Mouse (Mus musculus) yolk sac, embryonic 10.5 days (tissue): ENCODE measurements around the gene Gart.
A peak's percentile ranks its signal among the peaks of the same experiment; 100 is the strongest.
"Not testable (repeated sequence)": the region's sequence is repeated elsewhere in the genome, so short reads cannot be mapped to it uniquely, and the experiment has no call there.

ENCODE experiments used
- DNase-seq: peaks from one replicate; pipeline ENCODE4 v3.0.0-alpha.2; 2017; ENCODE audit warnings: low spot score

Gene Gart

DNA sequence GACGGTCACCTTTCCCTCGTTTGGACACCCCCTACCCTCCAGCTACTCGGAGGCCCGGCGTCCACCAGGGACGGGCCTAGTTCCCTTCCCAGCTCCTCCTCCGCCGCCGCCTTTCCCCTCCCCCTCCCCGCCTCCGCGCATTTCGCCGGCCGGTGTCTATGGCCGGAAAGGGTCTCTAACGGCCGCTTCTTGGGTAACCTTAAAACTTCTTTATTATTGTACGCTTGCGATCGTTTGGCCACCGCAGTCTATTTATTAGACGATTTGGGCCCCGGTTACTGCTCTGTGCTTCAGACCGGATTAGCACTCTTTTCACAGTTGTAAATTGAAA lies 1.4 kb upstream of the Gart start:
- peak; percentile 87 for DNase-seq

DNA sequence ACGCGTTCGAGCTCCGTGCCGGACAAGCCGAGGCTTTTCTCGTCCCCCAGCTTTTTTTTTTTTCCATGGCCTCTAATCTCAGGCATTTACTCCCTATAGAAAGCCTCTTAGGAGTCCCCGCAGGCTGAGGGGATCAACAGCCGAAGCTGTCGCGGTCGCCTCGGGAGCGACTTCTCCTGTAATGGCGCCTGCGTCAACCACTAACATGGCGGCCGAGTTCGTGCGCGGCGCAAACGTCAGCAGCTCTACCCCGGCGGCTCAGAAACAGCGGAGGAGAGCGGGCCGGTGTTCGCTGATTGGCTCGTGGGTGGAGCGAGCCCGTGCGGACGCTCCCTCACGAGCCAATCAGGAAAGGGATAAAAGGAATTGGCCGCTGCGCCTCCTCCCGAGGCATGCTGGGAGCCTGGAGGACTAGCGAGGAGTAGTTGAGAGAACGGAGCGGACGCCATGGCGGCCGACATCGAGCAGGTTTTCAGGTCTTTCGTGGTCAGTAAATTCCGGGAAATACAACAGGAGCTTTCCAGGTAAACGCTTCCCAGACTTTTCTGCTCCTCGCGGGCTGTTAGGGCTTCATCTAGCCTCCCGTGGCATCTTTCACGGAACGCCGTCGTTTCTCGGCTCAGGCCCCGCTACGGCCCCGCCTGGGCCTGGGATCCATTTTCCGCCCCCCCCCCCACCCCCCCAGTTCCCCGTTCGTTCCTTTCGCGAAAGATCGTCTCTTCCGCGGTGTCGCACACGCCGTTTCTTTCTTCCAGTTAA lies 888 bp upstream of the Gart start, which contains the start of gene Son:
TSS of gene Son (plus strand) at position 46 of the 759 bp plus-strand sequence.
- peak; percentile 96 for DNase-seq

DNA sequence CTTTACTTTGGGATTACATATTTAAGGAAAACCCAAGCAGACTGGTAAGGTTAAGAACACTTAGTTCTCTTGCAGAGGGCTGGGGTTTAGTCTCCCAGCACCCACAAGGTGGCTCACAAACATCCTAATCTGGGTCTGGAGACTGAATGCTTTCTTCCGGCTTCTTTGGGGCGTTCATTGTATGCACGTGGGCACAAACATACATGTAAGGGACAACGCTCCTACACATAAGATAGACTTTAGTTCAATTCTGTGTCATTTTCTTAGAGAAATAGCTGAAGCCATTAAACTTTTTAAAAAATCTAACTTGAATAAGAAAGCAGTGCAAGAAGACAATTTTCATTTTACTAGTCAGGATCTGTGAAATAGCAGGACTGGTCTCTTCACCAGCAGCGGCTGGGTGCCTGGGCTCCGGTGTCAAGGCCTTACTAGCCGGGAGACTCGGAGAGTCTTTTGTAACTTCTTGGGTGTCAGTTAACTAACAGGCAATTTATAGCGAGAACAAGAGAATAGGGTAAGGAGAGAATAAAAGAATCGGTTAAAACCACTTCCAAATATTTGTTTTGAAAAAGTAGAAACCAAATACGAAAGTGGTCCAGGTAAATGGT lies 653 bp downstream of the Gart start:
- DNase-seq = peak; percentile 7

DNA sequence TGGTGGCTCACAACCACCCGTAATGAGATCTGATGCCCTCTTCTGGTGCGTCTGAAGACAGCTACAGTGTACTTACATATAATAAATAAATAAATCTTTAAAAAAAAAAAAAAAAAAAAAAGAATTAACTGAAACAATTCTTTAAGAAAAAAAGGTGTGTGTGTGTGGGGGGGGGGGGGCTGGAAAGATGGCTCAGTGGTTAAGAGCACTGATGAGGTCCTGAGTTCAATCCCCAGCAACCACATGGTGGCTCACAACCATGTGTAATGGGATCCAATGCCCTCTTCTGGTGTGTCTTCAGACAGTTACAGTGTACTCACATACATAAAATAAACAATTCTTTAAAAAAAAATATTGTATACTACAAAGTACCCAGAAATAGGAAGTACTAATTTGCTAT lies 1.3 kb downstream of the Gart start:
- DNase-seq = not testable (repeated sequence)

DNA sequence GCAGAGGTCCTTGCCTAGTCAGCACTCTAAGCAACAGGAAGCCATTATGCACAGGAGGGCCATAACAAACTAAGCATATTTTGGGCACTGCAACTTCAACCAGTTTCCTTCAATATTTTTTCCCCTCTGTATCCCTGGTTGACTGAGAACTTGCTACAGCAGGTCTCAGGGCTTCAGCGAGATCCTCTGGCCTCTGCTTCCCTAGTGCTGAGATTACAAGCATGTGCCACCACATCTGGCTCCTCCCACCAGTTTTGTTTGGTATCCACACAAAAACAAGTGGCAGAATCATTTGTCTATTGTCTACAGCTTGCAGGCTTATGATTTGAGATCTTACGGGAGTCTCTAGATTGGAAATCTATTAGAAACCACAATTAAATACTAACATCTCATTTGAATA lies 1.9 kb downstream of the Gart start:
- DNase-seq = no peak

DNA sequence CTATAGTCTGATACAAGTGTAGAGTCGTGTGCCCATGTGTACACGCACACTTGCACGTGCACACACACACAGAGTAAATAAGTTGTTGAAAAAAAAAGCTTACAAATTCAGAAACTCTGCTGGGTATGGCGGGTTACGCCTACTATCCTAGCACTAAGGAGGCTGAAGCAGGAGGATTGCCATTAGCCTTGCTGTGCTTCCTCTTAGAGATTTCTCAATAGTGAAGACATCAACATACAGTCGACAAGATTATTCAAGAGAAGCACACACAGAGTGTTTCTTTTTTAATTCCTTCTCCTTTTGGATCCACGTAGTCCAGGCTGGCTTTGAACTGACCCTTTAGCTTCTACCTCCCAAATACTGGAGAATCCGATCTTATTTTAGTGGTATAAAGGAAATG lies 6.6 kb downstream of the Gart start:
- no peak for DNase-seq

DNA sequence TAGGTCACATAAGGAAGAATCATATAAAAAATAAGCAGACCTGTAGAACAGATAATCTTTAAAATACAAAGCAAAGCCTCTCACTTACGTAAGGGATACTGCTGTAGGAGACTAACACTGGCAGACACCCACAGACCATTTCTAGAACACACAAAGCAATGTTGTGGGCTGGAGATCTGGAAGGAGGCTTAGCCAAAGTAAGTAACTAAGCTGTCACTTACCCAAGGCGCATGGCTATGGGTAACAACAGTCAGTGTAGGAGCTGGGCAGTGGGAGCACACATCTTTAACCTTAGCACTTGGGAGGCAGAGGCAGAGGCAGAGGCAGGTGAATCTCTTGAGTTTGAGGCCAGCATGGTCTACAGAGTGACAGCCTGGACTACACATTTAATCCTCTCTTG lies 7.1 kb downstream of the Gart start:
- DNase-seq = no peak

DNA sequence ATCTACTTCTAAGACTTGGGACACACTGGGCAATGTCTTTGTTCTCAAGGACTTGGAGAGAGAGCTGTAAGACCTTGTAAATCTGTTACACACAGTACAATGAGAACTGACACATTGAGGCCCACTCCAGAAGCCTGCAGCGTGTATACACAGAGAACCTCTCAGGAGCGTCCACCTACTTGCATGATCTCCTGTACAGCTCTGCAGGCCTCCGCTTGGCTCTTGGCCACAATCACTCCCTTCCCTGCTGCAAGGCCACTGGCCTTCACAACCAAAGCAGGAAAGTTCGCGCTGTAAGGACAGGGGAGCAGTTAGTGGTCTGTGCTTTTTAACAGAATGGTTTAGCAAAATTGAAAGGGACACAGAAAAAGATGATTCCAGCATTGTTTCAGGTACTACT lies 7.6 kb downstream of the Gart start:
- DNase-seq = no peak

DNA sequence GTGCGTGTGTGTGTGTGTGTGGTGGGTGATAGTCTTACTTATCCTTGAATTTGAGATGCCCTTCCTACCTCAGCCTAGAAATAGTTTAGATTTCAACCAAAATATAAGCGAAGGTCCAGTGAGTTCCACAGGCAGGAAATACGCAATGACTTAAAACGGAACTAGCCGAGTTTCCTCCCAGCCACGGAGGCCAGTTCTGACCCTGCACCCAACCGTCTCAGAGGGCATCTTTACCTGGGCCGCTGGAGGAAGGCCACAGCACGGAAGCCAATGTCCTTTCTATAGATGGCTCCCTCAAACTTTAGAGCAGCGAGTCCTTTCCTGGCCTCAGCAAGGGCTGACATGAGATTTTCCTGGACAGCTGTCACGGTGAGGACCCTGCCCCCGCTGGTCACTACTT lies 13.1 kb downstream of the Gart start:
- DNase-seq = no peak

DNA sequence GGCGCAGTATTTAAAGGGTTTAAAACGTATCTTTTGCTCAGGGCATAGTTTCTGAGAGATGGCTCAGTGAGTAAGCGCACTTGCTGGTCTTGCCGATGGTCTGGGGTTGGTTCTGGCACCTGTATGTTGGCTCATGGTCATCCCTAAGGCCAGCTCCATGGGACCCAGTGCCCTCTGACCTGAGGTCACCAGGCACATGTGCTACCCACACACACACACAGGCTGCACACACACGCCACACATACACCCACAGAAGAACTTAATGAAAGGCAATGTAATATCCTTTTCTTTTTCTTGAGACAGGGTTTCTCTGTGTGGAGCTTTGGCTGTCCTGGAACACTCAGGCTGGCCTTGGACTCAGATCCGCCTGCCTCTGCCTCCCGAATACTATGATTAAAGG lies 13.8 kb downstream of the Gart start:
- DNase-seq = no peak

DNA sequence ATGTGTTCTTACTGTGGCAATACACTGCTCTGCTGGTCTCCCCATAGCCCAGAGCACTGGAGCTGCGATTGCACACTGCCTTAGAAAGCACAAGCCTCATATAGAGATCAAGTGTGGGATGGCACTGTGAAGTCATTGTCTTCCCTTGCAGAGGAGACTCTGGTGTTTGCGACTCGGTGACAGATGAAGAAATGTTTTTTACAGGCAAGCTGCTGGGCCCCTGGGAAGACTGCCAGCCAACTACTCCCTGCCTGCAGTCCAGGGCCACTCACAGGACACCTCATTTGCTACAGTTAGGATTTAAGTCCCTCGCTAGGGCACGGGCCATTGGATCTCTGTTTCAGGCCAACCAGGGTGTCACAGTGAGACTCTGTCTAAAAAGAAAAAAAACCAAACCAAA lies 14.3 kb downstream of the Gart start:
- no peak for DNase-seq

DNA sequence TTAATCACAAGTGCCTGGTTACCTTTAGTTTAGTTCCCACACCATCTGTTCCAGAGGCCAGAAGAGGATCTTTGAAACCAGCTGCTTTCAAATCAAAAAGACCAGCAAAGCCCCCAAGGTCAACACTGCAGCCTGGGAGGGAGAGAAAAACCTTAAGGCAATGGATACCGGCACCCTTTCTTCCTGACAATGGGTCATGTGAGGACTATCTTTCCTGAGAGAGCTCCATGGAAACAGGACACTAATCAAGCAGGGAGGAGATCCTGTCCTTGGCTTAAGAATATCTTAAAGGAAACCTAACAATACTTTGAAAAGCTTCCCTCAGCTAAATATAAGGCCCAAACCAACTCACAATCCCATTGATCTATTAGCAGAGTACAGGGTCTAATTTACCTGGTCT lies 16.2 kb downstream of the Gart start:
- no peak for DNase-seq

DNA sequence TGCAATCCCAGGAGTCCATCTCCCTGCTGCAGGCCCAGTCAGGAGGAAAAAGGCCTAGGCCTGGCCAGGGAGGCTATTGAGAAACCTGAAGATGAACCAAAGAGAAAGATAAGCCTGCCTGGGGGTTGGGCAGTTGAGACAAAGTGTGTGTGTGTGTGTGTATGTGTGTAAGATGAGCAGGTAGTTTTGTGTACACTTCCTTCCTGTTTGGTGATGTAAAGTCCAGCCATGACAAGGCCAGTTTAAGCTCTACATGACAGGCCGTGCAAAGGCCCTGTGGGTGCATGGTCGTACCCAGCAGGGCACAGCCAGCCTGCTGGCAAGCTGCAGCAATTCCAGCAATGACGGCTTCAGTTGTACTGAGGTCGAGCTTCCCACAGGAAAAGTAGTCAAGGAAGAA lies 17.0 kb downstream of the Gart start:
- DNase-seq = no peak

DNA sequence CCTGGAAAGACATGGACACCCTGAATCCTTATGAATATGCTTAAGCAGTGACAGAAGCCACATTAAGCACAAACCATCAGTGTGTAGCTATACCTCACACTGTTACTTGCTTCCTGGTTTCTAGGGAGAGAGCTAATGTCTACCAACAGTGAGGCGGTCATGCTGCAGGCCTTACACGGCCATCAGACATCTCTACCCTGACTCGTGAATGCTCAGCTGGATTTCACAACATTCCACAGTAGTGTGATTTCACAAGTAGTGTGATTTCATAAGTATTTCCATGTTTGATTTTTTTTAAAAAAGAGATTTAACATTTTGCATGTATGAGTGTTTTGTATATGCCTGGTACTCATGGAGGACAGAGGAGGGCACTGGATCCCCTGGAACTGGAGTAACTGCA lies 18.1 kb downstream of the Gart start:
- DNase-seq = no peak

DNA sequence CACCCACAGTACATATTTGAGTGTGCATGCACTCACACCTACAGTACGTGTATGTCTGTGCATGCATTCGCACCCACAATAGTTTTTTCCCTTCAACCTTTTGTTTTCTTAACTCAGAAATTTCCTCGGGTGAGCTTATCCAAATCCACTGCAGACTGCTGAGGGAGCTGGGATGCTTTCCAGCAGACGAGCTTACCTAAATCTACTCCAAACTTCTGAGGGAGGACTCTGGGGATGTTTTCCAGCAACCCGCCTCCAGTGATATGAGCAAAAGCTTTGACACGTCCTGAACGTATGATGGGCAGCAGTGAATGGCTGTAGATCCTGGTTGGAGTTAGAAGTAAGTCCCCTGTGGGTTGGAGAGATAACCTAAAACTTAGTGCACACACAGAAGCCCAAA lies 18.9 kb downstream of the Gart start:
- no peak for DNase-seq

DNA sequence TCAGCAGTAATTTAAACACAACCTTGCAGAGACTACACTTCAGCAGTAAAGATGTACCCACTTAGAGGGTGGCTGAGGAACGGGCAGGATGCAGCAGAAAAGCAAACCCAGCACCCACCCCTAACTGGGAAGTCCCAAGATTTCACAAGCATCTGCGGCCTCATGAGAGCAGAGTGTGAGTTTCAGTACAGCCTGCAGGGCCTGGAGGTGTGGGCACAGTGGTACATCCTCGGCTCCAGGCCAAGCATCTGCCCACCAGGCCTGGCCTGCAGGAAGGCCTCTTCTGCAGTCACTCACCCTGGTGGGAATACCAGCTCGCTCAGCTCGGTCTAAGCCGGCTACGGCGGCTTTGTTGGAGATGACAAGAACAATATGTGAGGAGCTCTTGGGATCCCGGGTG lies 23.7 kb downstream of the Gart start:
- DNase-seq = no peak

DNA sequence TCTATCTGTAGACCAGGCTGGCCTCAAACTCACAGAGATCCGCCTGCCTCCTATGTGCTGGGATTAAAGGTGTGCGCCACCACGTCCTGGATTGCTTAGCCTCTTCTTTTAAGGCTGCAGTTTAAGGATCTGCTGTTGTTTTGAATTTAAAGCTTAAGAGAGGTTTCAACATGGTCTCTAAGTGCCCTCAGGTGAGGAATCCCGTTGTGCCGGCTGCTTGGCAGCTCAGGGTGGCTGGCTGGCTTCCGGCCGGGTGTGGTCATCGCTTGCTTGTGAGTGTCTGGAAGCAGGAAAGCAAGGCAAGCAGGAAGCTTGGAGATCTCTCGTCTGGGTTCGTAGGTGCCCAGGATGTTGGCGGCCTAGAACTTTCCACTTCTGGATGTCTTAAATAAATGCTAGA lies 25.8 kb downstream of the Gart start:
- no peak for DNase-seq

DNA sequence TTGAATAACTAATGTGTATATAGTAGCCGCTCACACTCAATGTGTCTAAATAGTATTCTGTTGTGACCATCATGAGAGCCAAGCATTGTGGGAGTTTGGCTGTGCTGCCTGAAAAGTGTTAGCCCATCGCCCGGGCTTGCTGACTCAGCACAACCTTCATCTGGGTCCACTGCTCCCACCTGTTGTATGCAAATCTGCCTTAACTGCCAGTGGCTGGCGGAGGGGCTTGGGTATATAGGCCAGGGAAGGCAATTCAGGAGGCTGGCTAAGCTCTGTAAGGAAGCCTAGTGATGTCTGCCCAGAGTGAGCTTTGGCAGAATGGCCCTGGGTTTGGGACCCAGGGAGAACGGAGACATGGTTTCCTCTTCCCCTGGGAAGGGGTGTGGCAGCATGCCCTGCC lies 26.6 kb downstream of the Gart start:
- DNase-seq = no peak

DNA sequence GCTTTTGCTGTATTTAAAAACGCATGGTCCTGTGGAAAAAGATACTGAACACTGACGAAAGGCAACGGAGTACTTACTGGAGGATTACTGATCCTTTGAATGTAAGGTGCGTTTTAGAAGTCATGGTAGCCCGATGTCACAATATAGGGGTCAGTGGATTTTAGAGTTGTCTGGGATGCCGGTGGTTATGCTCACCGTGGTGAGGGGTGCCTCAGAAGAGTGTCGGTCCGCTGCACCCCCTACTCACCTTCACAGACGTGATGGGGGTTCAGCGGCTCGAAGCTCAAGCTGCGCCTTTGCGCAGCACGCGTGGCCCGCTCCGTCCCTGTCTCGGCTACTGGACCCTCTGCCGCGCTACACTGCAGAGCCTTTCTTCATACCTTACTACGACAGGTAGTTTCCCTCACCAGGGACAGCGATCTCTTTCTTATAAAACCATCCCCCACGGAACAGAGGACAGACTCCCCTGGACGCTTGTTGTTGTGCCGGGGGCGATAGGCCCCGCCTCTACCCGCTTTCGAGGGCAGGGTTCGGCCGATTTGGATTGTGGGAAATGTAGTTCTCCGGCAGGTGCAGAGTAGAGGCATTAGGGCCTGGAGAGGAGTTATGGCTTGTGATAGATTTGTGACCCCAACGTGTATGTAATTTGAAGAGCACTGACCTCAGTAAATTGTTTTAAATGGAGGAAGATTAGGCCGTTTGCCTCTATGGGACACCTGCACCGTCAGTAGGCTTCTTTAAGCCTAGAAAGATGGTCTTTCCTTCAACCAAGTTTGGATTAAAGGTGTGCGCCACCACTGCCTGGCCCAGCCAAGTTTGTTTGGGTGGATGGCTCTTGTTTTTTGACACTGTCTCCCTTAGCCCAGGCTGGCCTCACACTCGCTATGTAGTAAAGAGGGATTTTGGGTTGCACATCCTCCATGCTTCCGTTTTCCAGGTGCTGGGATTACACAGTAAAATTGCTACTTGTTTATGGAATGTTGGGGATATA lies 27.9 kb downstream of the Gart start, which contains the start of gene Dnajc28:
TSS of gene Dnajc28 (minus strand) at position 516 of the 991 bp plus-strand sequence.
- DNase-seq = peak; percentile 72

DNA sequence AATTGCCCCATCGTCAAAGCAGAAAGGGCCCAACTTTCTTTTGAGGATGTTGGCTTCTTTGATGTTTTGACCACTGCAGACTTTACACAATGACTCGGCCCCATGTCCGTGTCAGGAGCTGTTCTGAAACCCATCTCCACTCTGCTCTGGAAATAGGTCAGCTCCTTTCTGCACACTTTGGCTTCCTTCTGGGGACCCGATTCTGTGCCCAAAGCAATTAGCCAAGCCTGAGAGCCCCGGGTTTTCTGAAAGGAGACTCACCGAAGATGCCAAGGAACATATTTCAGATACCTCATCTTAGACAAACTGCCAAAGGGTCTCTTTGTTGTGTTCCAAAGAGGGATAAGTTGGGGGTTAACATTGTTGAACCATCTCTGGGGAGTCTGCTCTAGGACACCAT lies 32.2 kb downstream of the Gart start:
- no peak for DNase-seq

DNA sequence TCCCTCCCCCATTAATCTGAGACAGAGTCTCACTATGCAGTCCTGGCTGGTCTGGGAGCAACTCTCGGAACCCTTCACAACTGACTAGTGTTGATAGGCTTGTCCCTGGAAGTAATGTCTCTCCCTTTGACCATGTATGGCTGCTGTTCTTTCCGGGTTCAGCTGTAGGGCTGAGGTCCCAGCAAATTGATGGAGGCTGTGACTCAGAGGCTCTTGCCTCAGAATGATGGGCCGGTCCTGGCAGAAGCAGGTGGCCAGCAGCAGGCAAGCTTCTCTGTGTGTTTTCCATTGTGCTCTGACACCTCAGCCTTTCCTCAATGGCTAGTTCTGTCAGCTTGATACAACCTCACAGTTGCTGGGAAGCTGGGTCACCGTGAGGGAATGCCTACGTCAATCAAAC lies 34.2 kb downstream of the Gart start:
- no peak for DNase-seq

DNA sequence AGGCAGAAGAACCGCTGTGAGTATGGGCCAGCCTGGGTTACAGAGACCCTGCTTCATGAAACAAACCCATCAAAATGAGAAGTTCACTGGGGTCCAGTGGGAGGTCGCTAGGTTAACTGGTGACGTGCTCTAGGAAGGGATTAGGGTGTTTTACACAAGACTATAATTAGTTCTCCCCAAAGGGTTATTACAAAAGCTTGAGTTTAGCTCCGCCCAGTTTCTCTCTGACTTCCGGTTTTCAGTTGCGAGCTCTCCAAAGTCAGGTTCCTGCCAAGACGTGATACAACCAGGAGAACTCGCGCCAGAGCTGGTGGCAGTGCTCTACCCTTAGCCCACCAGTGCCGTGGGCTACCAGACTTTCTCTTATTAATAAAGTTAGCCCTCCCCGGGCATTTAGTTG lies 35.5 kb downstream of the Gart start:
- no peak for DNase-seq
